8 mouse cellular contexts compared by ENCODE assay signal in genomic region chr14:100749737-100750541, GRCm38 (mm10).
A peak's percentile ranks its signal among the peaks of the same experiment; 100 is the strongest.
DNase-seq lines count a peak whose midpoint lies in the region; ATAC-seq and TF ChIP-seq lines count a peak whose summit lies in the region.

No protein-coding gene starts in this region.

- H3K9me3 ChIP-seq in ES-E14 (ENCODE audit: control insufficient read depth, insufficient read depth, low read depth, low read length) = no peaks in the 10 kb centered on the region

- peak; percentile 54 for DNase-seq in ES-E14 (ENCODE audit: low read depth, low spot score)
- peak; percentile 28 for DNase-seq in cerebellum, adult 9-11 months
- peak; percentile 63 to 68 for DNase-seq in frontal cortex, postnatal 10 days (ENCODE audit: low spot score in 2 of 2)
- peak; percentile 25 for DNase-seq in layer of hippocampus, adult 9-10 months (ENCODE audit: low spot score)
- peak; percentile 31 to 45 for DNase-seq in lung, adult 18-20 months
- DNase-seq in ovary, postnatal 14 days (ENCODE audit: low spot score) = peak; percentile 38
- no peak for DNase-seq in thymus, postnatal 0 days (ENCODE audit: low spot score)

- H3K27ac ChIP-seq in ES-E14 (ENCODE audit: insufficient read depth, low read depth, low read length, poor library complexity, severe bottlenecking) = peak overlapping the region; percentile 5; the same call in 1 of the 2 replicates

- peak; percentile 72 to 78 for ATAC-seq in hematopoietic stem cell, adult 5-6 weeks (replicated peaks in 1 of 2; ENCODE audit: insufficient read depth in 1 of 2, low FRiP score in 2 of 2, low TSS enrichment in 1 of 2, low read depth in 1 of 2, poor library complexity in 2 of 2, severe bottlenecking in 2 of 2)

- in situ Hi-C loops in ES-E14 (cut with MboI; ENCODE audit: low sequenced_read_pairs in 2 of 2, unreplicated experiment in 2 of 2) = loop anchor here (10.0 to 25.0 kb wide), 2 partner anchors 805 to 813 kb away; no protein-coding TSS in a partner anchor

- H3K4me3 ChIP-seq in ES-E14 (ENCODE audit: insufficient read depth in 1 of 2, low read depth in 1 of 2, low read length in 2 of 2, poor library complexity in 1 of 2, severe bottlenecking in 1 of 2) = peak overlapping the region; percentile 45 to 57

- peak overlapping the region; percentile 41; the same call in 1 of the 2 replicates for H3K9ac ChIP-seq in ES-E14 (ENCODE audit: insufficient read depth, low read depth, low read length, poor library complexity, severe bottlenecking)

- H3K4me1 ChIP-seq in ES-E14 (ENCODE audit: control insufficient read depth in 2 of 2, insufficient read depth in 2 of 2, low read length in 2 of 2, poor library complexity in 1 of 2) = peaks cover 1 to 4% of the 10 kb centered on the region in 2 experiments; a peak in 3 of 4 replicates

- no peaks in the 10 kb centered on the region for H3K36me3 ChIP-seq in ES-E14 (ENCODE audit: control insufficient read depth, insufficient read depth, low read length, poor library complexity, severe bottlenecking)

TF ChIP-seq in ES-E14, 5 proteins besides CTCF, POLR2A, EP300 and RAD21:
- no peak for TF ChIP-seq HCFC1 (IDR thresholded peaks at IDR 0.05; ENCODE audit: borderline replicate concordance, insufficient read depth, low read length)
- TF ChIP-seq MAFK (IDR thresholded peaks at IDR 0.05; ENCODE audit: insufficient read depth, low read depth, low read length) = no peak
- TF ChIP-seq ZC3H11A (IDR thresholded peaks at IDR 0.05; ENCODE audit: borderline replicate concordance, low read depth, low read length) = no peak
- TF ChIP-seq CHD2 (IDR thresholded peaks at IDR 0.05; ENCODE audit: low read depth, low read length) = no peak
- TF ChIP-seq ZNF384 (IDR thresholded peaks at IDR 0.05; ENCODE audit: low read depth, low read length) = no peak
TF ChIP-seq in ES-E14: peak in this region for 0.
